Mouse (Mus musculus) liver, embryonic 14.5 days (tissue): ENCODE results near the gene Ehmt1.

Experiments
- CTCF ChIP-seq: IDR thresholded peaks from 2 replicates; pipeline ENCODE4 v1.5.1; 2016; ENCODE audit warnings: antibody characterized with exemption, low read depth, control low read depth
- EP300 ChIP-seq: IDR thresholded peaks from 2 replicates; pipeline ENCODE4 v1.6.1; 2016; ENCODE audit warnings: antibody characterized with exemption, low read depth

GRCm38 (mm10) chr2:24934441-24934963 lies 15.1 kb upstream of the Ehmt1 start:
- no peak for TF ChIP-seq CTCF
- TF ChIP-seq EP300 = no peak
